Mouse (Mus musculus) hindbrain, embryonic 12.5 days (tissue): Measurements from ENCODE around the gene Creb3. TPM values are rescaled to one million over a fixed set of nuclear protein-coding genes. Genes with fewer than 3 reads are reported as not detected.
"Not testable (repeated sequence)": the region's sequence is repeated elsewhere in the genome, so short reads cannot be mapped to it uniquely, and the experiment has no call there.

Source experiments
- ATAC-seq: fragments of 200-750 bp; cut with Nextera tagmentation; 2 replicates; pipeline ENCODE4 v1.8.0; 2017; ENCODE audit warnings: moderate TSS enrichment; ENCODE audit not compliant: low FRiP score
- H3K27ac ChIP-seq: fragments of 300-500 bp; sonication (generic); 2 replicates; pipeline ENCODE4 v1.5.1; 2016; ENCODE audit warnings: mild to moderate bottlenecking
- H3K27me3 ChIP-seq: fragments of 300-500 bp; sonication (generic); 2 replicates; pipeline ENCODE4 v1.6.1; 2016; ENCODE audit warnings: mild to moderate bottlenecking
- H3K36me3 ChIP-seq: fragments of 300-500 bp; sonication (generic); 2 replicates; pipeline ENCODE4 v1.6.1; 2016; ENCODE audit warnings: mild to moderate bottlenecking
- H3K4me1 ChIP-seq: fragments of 300-500 bp; sonication (generic); 2 replicates; pipeline ENCODE4 v1.6.1; 2016
- H3K4me2 ChIP-seq: fragments of 300-500 bp; sonication (generic); replicated peaks from 2 replicates; pipeline ENCODE4 v1.6.1; 2016; ENCODE audit warnings: mild to moderate bottlenecking
- H3K4me3 ChIP-seq: fragments of 300-500 bp; sonication (generic); 2 replicates; pipeline ENCODE4 v1.5.1; 2016; ENCODE audit warnings: mild to moderate bottlenecking
- H3K9ac ChIP-seq: fragments of 300-500 bp; sonication (generic); 2 replicates; pipeline ENCODE4 v1.6.1; 2016; ENCODE audit warnings: mild to moderate bottlenecking, moderate library complexity
- H3K9me3 ChIP-seq: fragments of 300-500 bp; sonication (generic); replicated peaks from 2 replicates; pipeline ENCODE4 v1.6.1; 2016; ENCODE audit warnings: mild to moderate bottlenecking
- WGBS: fragments of 180-500 bp; shearing (Covaris S2); methylation state at CpG from one replicate; pipeline ENCODE4 v1.1.7; 2016; 5-methylcytosine and 5-hydroxymethylcytosine counted together
- polyA plus RNA-seq: library from polyadenylated mRNA; unstranded; fragments of >200 nt; fragmentation: Nextera tagmentation; extraction: Ambion mirVana; gene quantifications from 2 replicates; pipeline ENCODE4 v1.2.1, GENCODE M21; 2016

The Creb3 gene
- polyA plus RNA-seq, 1 experiment from 2014 or later, result 60.2 TPM

GRCm38 (mm10) chr4:43535628-43536027 lies 26.5 kb upstream of the Creb3 start:
- ATAC-seq, result no peak
- peaks cover 93% of the 10 kb centered on the region for H3K36me3 ChIP-seq
- H3K4me1 ChIP-seq, result no peaks in the 10 kb centered on the region
- H3K4me3 ChIP-seq, result no peak overlapping the region
- H3K9me3 ChIP-seq, result no peaks in the 10 kb centered on the region
- no peak overlapping the region for H3K9ac ChIP-seq
- H3K27ac ChIP-seq, result no peak overlapping the region
- H3K27me3 ChIP-seq, result no peaks in the 10 kb centered on the region
- no peak overlapping the region for H3K4me2 ChIP-seq
- 92% methylated on average over 8 of the region's 8 CpGs for WGBS

DNA sequence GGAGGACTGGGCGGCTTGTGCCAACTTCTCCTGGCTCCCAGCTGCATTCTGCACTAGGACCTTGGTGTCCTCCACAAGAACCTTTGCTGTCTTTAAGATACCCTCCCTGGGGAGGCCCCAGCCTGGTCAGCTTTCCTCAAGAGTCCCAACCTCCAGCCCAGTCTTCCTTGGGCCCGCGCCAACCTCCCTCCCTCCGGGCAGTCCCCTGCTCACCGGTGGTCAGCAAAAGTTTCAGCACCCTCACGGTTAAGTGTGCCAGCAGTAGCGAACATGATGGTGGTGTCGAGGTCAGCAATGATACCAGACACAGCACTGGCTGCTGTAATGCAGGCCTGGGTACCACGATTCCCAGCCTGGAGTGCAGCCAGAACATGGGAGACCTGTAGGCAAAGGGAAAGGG lies 26.1 kb upstream of the Creb3 start:
- H3K4me1 ChIP-seq, result no peaks in the 10 kb centered on the region
- no peak for ATAC-seq
- whole genome bisulfite sequencing, result 96% methylated on average over 8 of the region's 9 CpGs
- no peak overlapping the region for H3K9ac ChIP-seq
- H3K4me3 ChIP-seq, result no peak overlapping the region
- H3K27me3 ChIP-seq, result no peaks in the 10 kb centered on the region
- peaks cover 95% of the 10 kb centered on the region for H3K36me3 ChIP-seq
- H3K27ac ChIP-seq, result no peak overlapping the region
- no peak overlapping the region for H3K4me2 ChIP-seq
- H3K9me3 ChIP-seq, result no peaks in the 10 kb centered on the region

GRCm38 (mm10) chr4:43542044-43542443 lies 20.1 kb upstream of the Creb3 start:
- Histone ChIP-seq H3K9me3 (no peaks in the 10 kb centered on the region), H3K4me3 (no peak overlapping the region), H3K27me3 (no peaks in the 10 kb centered on the region), H3K36me3 (peaks cover 96% of the 10 kb centered on the region), H3K4me2 (no peak overlapping the region), H3K27ac (no peak overlapping the region), H3K4me1 (no peaks in the 10 kb centered on the region), H3K9ac (no peak overlapping the region)
- ATAC-seq, result no peak
- 77% methylated on average over 3 of the region's 3 CpGs for WGBS

- Histone ChIP-seq H3K27me3 (no peaks in the 10 kb centered on the region), H3K4me3 (no peak overlapping the region), H3K4me1 (no peaks in the 10 kb centered on the region), H3K9me3 (no peaks in the 10 kb centered on the region), H3K27ac (no peak overlapping the region), H3K9ac (no peak overlapping the region), H3K36me3 (peaks cover 98% of the 10 kb centered on the region), H3K4me2 (no peak overlapping the region)
- WGBS, result 94% methylated on average over 12 of the region's 12 CpGs
- no peak for ATAC-seq
These were observed 15.6 kb upstream of the Creb3 start for GRCm38 (mm10) chr4:43546375-43547047.

DNA sequence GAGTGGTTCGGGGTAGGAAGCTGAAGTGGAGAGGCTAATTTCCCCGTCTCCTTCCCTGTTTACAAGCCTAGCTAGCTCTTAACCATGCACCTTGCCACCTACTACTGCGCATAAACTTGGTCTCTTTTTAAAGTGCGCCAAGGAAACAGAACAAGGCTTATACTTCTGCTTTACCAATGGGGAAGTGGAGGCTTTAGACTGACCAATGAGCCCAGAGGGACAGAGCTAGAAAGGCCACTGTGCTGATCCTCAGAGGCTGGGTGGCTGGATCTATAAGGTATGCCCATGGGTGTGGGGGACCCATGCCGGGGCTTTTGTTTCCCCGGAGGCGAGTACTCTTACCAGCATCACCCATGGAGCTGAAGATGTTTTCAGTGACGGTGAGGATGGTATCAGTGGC lies 15.0 kb upstream of the Creb3 start:
- WGBS, result 92% methylated on average over 8 of the region's 8 CpGs
- H3K36me3 ChIP-seq, result peaks cover 98% of the 10 kb centered on the region
- ATAC-seq, result no peak

DNA sequence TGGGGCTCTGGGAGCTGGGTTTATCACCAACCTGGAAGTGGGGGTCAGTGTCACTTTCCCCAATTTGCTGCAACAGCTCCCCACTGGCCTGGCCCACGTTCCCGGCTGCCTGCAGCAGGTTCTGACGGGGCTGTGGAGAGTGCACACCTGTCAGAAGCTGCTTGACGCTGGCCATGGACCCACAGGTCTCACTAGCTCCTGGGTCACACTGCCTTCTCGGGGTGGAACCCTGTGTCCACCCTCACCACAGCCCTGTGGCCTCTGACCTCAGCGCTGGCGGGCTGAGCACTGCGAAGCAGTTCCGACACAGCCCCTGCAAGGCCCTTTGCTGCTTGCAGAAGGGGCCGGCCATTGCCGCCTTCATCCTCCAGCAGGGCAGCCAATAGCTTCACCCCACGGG lies 13.1 kb upstream of the Creb3 start:
- Histone ChIP-seq H3K9me3 (no peaks in the 10 kb centered on the region), H3K9ac (no peak overlapping the region), H3K27ac (no peak overlapping the region), H3K4me1 (no peaks in the 10 kb centered on the region), H3K36me3 (peaks cover 98% of the 10 kb centered on the region), H3K4me3 (no peak overlapping the region), H3K4me2 (no peak overlapping the region), H3K27me3 (no peaks in the 10 kb centered on the region)
- ATAC-seq, result no peak
- WGBS, result 93% methylated on average over 12 of the region's 12 CpGs

More for the DNA sequence above, 15.0 kb upstream of the Creb3 start:
- H3K9me3 ChIP-seq, result no peaks in the 10 kb centered on the region
- H3K4me1 ChIP-seq, result no peaks in the 10 kb centered on the region
- H3K4me2 ChIP-seq, result no peak overlapping the region
- no peak overlapping the region for H3K27ac ChIP-seq
- H3K27me3 ChIP-seq, result no peaks in the 10 kb centered on the region
- no peak overlapping the region for H3K9ac ChIP-seq
- no peak overlapping the region for H3K4me3 ChIP-seq

- not testable (repeated sequence) for ATAC-seq, H3K27ac ChIP-seq, H3K27me3 ChIP-seq, H3K4me2 ChIP-seq, H3K9me3 ChIP-seq, H3K9ac ChIP-seq, H3K4me1 ChIP-seq, H3K4me3 ChIP-seq
- WGBS, result 88% methylated on average over 6 of the region's 6 CpGs
- peaks cover 93% of the 10 kb centered on the region for H3K36me3 ChIP-seq
These were observed 10.3 kb upstream of the Creb3 start for GRCm38 (mm10) chr4:43551854-43552253.

DNA sequence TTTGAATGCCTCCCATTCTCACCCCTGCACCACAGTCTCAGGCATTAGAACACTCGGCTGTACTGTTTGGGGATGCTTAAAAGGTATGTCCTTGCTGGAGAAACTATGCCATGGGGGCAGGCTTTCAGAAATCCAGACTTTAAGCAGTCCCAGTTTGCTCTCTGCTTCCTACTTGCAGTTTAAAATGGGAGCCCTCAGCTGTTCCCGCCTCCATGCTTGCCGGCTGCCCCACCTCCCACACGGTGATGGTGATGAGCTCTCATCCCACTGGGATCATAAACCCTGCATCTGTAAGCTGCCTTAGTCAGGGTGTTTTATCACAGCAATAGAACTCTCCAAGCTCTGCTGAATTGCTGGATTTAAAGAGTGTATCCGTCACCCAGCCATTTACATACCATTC lies 9.7 kb upstream of the Creb3 start:
- 94% methylated on average over 5 of the region's 5 CpGs for WGBS
- H3K27me3 ChIP-seq, result no peaks in the 10 kb centered on the region
- H3K4me1 ChIP-seq, result peaks cover under 1% of the 10 kb centered on the region
- H3K4me2 ChIP-seq, result no peak overlapping the region
- no peaks in the 10 kb centered on the region for H3K9me3 ChIP-seq
- peaks cover 87% of the 10 kb centered on the region for H3K36me3 ChIP-seq
- H3K4me3 ChIP-seq, result no peak overlapping the region
- no peak for ATAC-seq
- no peak overlapping the region for H3K27ac ChIP-seq
- no peak overlapping the region for H3K9ac ChIP-seq

DNA sequence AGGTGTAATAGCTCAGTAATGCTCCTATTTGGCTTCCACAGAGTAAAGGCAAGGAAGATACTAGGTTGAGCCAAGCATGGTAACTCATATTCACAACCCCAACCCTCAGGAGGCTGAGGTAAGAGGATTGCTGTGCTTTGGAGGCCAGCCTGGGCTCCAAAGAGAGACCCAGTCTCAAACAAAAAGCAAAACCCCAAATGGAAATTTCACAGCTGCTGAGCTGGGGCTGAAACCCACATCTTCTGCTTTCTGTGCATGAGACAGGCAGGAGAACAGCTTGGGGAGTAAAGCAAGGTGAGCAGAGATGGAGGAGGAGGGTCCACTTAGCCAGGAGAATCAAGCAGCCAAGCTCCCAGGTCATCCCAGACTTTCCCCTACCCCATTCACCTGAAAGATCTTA lies 8.2 kb upstream of the Creb3 start:
- Histone ChIP-seq H3K36me3 (peaks cover 73% of the 10 kb centered on the region), H3K9me3 (no peaks in the 10 kb centered on the region)

DNA sequence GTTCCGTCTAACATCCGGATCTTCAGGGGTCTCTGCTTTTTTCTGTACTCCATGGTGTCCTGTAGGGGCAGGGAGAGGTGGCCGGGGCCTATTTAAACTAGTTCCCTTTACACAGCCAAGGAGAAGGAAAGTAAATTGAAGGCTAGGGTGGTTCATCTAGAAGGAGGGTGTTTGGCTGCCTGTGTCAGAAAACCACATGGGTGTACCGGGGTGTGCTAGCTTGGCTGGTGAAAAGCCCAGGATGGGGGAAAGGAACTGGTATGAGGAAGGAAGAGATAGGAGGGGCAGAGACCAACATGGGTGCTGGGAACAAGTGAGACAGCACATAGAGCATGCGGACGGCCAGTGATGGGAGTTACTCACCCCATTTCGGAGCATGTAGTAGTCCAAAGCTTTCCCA lies 6.2 kb upstream of the Creb3 start:
- no peak for ATAC-seq
- Histone ChIP-seq H3K27me3 (no peaks in the 10 kb centered on the region), H3K27ac (no peak overlapping the region), H3K4me1 (peaks cover 36% of the 10 kb centered on the region), H3K4me2 (no peak overlapping the region), H3K4me3 (no peak overlapping the region), H3K36me3 (peaks cover 53% of the 10 kb centered on the region), H3K9ac (no peak overlapping the region), H3K9me3 (no peaks in the 10 kb centered on the region)
- WGBS, result 96% methylated on average over 7 of the region's 7 CpGs

More for the DNA sequence above, 8.2 kb upstream of the Creb3 start:
- Histone ChIP-seq H3K27ac (no peak overlapping the region), H3K27me3 (no peaks in the 10 kb centered on the region), H3K4me3 (no peak overlapping the region), H3K9ac (no peak overlapping the region), H3K4me2 (no peak overlapping the region), H3K4me1 (peaks cover 15% of the 10 kb centered on the region)
- no peak for ATAC-seq

DNA sequence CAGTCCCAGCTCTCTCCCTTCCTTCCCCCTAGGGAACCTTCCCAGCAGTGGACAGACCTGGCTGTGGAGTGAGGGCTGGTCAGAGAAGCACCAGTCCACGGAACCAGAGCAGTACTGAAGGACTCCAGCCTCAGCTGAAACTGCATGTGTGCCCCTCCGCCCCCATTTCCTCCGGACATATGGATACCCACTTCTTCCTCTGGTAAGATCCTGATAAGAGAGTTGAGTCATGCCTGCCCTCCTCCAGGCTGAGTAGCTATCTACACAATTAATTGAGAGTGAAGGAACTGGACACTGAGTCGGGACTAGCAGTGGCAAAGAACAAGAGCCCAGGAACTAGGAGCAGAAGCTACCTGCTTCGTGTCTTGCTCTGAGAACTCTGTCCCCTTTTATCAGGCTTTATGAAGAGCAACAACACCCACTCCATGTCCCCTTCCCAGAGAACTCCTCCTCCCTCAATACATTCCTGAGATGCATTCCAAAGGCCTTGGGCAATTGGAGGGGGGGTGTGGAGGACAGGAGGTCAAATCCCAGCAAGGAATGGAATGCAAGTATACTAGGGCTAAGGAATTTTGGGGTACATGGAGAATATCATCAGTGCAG lies 4.0 kb upstream of the Creb3 start:
- H3K9ac ChIP-seq, result peak overlapping the region; percentile 44

DNA sequence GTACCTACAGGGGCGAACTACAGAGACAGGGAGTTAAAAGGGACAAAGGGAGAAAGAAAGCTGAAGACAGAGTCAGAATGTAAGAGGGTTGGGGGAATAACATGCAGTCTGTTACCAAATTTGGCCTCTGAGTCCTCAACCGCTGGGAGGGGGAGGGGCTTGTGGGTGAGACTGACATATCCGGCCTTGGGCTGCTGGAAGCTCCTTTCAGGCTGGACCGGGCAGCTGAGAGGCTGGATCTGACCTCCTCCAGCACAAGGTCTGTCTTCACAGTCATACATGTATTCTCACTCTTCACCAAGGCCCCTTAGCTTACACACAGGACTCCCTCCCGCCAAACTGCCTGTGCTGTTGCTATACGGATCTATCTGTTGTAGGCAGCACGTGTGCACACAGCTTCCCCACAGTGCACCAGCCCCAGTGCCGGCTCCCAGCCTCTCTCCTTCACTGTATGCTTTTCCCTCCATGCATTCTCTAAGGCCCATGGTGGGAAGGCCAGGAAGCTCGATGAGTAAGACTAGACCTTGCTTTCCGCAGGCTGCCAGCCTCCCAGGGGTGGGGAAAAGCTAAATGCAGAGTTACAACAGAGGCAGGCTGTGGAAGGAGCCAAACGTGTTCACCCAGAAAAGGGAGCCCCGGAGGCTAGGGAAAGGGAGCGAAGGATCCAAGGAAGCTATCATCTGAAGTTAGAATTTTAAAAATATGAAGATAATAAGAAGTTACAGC lies 3.3 kb upstream of the Creb3 start:
- H3K36me3 ChIP-seq, result peaks cover 25% of the 10 kb centered on the region
- peak overlapping the region; percentile 39 for H3K4me2 ChIP-seq
- ATAC-seq, result no peak
- no peaks in the 10 kb centered on the region for H3K27me3 ChIP-seq
- peak overlapping the region; percentile 67 for H3K27ac ChIP-seq
- H3K9me3 ChIP-seq, result no peaks in the 10 kb centered on the region
- 19% methylated on average over 13 of the region's 13 CpGs for WGBS
- H3K4me3 ChIP-seq, result no peak overlapping the region
- H3K4me1 ChIP-seq, result peaks cover 50% of the 10 kb centered on the region
- peak overlapping the region; percentile 44; the same call in 1 of the 2 replicates for H3K9ac ChIP-seq

More for the DNA sequence above, 4.0 kb upstream of the Creb3 start:
- H3K27me3 ChIP-seq, result no peaks in the 10 kb centered on the region
- H3K4me1 ChIP-seq, result peaks cover 44% of the 10 kb centered on the region
- H3K4me3 ChIP-seq, result no peak overlapping the region
- WGBS, result 39% methylated on average over 5 of the region's 5 CpGs
- no peaks in the 10 kb centered on the region for H3K9me3 ChIP-seq
- peaks cover 32% of the 10 kb centered on the region for H3K36me3 ChIP-seq
- H3K4me2 ChIP-seq, result peak overlapping the region; percentile 39
- H3K27ac ChIP-seq, result peak overlapping the region; percentile 46; the same call in 1 of the 2 replicates
- ATAC-seq, result no peak
